Comparison of ENCODE assay signal across 8 mouse cellular contexts in genomic region chr8:94343290-94343689, GRCm38 (mm10). TPM values are rescaled to one million over a fixed set of nuclear protein-coding genes. Genes with fewer than 3 reads are reported as not detected.
DNase-seq lines count a peak whose midpoint lies in the region; ATAC-seq and TF ChIP-seq lines count a peak whose summit lies in the region.
"Had no signal": no experiment of that assay in that cellular context is flagged by ENCODE, and none has a peak within 500 bp of the region (broad histone marks: within the 10 kb centered on the region; RNA-seq: fewer than 3 reads in every experiment).

No protein-coding gene starts in this region.

- H3K27ac ChIP-seq in lung, postnatal 0 days (ENCODE audit: low read length) = no peak overlapping the region
- H3K27ac ChIP-seq: limb, embryonic 15.5 days had no signal

- H3K4me3 ChIP-seq in lung, postnatal 0 days (ENCODE audit: low read depth, low read length) = no peak overlapping the region
- H3K4me3 ChIP-seq: limb, embryonic 15.5 days had no signal

- no peak overlapping the region for H3K4me2 ChIP-seq in lung, postnatal 0 days (replicated peaks; ENCODE audit: low read depth, low read length)
- H3K4me2 ChIP-seq: limb, embryonic 15.5 days had no signal

- no peaks in the 10 kb centered on the region for H3K4me1 ChIP-seq in lung, postnatal 0 days (ENCODE audit: insufficient read depth, low read depth, low read length)
- H3K4me1 ChIP-seq: limb, embryonic 15.5 days had no signal

- peak; percentile 95 for TF ChIP-seq CTCF in lung, postnatal 0 days (IDR thresholded peaks at IDR 0.05)

- WGBS in lung, postnatal 0 days = 9% methylated on average over 6 of the region's 6 CpGs

- no peaks in the 10 kb centered on the region for H3K27me3 ChIP-seq in lung, postnatal 0 days (replicated peaks; ENCODE audit: insufficient read depth, low read length)
- H3K27me3 ChIP-seq: limb, embryonic 15.5 days had no signal

- no peaks in the 10 kb centered on the region for H3K9me3 ChIP-seq in lung, postnatal 0 days (ENCODE audit: low read length)
- H3K9me3 ChIP-seq: limb, embryonic 15.5 days had no signal

- peak; percentile 82 for ATAC-seq in CD4-positive, CD25-positive, alpha-beta regulatory T cell, adult 4 months
- ATAC-seq in lung, postnatal 0 days = peak; percentile 78

- no peak overlapping the region for H3K9ac ChIP-seq in lung, postnatal 0 days (replicated peaks; ENCODE audit: low read depth)
- H3K9ac ChIP-seq: limb, embryonic 15.5 days had no signal

- peak; percentile 64; the same call in 1 of the 2 replicates for TF ChIP-seq EP300 in lung, postnatal 0 days (IDR thresholded peaks at IDR 0.05)

- H3K36me3 ChIP-seq in lung, postnatal 0 days (ENCODE audit: insufficient read depth, low read length) = no peaks in the 10 kb centered on the region
- H3K36me3 ChIP-seq: limb, embryonic 15.5 days had no signal

- peak; percentile 82 for DNase-seq in T-cell, adult 2 months (ENCODE audit: low spot score)
- peak; percentile 90 to 93 for DNase-seq in cerebellum, postnatal 14 days
- peak; percentile 56 for DNase-seq in gastrocnemius, postnatal 25 days
- peak; percentile 90 for DNase-seq in layer of hippocampus, adult 11-12 months (ENCODE audit: low spot score)
- peak; percentile 95 for DNase-seq in lung, postnatal 0 days (ENCODE audit: low spot score)
- DNase-seq in right cerebral cortex, postnatal 4 days = peak; percentile 85

RNA-seq across cellular contexts. Expression of gene Slc12a3, which starts 14.3 kb away (rescaled TPM):
- under 1 TPM in 1 of 2 experiments, not detected in 1; 0.19 TPM for polyA plus RNA-seq in CD4-positive, CD25-positive, alpha-beta regulatory T cell, adult 4 months (2017; shearing (Covaris generic))
- total RNA-seq in gastrocnemius, postnatal 25 days (2021) = not detected
- polyA plus RNA-seq in lung, postnatal 0 days (2015; fragmentation: Nextera tagmentation; extraction: Ambion mirVana) = 0.11 and 0.12 TPM in 2 replicates
- polyA plus RNA-seq: limb, embryonic 15.5 days had no signal

RNA-seq across cellular contexts. Expression of gene Herpud1, which starts 42.9 kb away (rescaled TPM):
- polyA plus RNA-seq in CD4-positive, CD25-positive, alpha-beta regulatory T cell, adult 4 months (2017; shearing (Covaris generic)) = 100 to 1,000 TPM; 177 to 183 TPM
- total RNA-seq in gastrocnemius, postnatal 25 days (2021) = 10 to 100 TPM; 78.0 to 80.1 TPM
- 179 and 217 TPM in 2 replicates for polyA plus RNA-seq in lung, postnatal 0 days (2015; fragmentation: Nextera tagmentation; extraction: Ambion mirVana)
